Mouse (Mus musculus): Measurements from ENCODE around the gene Ankrd42. TPM values are rescaled to one million over a fixed set of nuclear protein-coding genes. Genes with fewer than 3 reads are reported as not detected.

The Ankrd42 gene
- total RNA-seq (2023; ENCODE audit: inconsistent age): 0.29 to 1.6 TPM (median 0.47 TPM) in 4 replicates

DNA sequence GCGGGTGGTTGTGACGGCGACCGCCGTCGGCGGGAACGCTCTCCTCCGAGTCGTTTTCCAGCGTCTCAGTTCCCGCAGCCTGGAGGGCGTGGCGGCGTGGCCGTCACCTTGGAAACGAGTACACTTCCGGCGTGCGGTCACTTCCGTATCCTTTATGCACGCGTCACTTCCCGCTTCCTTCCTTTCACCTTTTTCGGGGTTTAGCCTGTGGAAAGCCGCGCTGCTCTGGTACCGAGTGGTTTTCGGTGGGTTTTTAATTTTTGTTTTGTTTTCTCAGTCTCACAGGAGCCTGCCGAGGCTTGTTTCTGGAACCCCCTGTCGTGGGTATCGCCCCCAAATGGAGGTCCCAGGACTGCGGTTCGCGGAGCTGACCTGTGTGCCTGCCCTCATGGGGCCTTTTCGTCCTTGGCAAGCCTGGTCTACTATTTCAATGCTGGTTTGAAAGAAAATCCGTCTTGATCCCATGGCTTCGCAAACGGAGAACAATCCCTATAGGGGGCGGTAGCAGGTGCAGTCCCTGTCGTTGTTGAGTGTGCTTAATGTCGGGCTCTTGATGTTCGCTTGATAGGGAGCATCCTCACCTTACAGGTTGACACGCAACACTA is at the start of gene Ankrd42:
Gene Ankrd42, minus strand, starts transcription at position 122 of the 605 bp plus-strand sequence.

DNA sequence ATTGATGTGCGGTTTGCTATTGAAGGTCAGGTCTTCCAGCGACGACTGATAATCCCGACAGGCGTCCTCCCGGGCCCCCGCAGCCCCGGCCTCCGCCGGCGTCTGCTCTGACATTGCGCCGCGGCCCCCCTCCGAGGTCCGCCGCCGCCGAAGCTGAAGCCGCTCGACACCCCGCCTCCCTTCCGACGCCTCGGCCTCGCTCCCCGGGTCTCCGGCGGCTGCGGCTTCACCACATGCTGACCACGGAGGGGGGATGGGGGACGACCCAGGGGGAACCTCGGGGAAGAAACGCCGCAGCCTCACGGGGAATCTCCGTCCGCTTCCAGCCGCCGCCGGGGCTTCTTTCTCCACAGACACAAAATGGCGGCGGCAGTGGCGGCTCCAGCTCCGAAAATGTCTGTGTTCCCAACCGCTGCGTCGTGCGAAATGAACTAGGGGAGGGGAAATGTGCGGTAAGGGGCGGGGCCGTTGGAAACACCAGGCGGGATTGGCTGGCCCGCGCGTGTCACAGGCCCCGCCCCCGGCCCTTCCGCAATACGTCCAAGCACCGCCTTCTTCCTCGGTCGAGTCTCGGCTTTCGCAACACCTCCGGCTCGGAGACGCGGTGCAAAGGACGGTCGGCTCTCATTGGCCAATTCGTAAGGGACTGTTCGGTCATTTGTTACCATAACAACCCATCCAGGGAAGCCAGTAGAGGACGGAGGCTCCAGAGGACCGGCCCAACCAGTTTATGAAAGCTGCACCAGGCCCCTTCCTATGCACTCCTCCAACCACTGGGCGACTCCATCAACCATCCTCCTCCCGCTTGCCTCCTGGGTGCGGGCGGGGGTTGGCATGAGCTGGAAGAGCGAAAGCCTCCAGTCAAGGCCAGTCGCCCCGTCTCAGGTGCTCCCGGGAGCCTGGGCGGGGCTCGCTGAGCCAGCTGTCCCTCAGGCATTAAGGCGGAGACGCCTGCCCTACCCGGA is 32.8 kb upstream of the Ankrd42 start, which contains the start of gene Pcf11:
Gene Pcf11, minus strand, starts transcription at position 428 of the 965 bp plus-strand sequence.

GRCm38 (mm10) chr7:92560986-92561876 is 75.7 kb downstream of the Ankrd42 start, which contains the start of gene Ccdc90b:
Ccdc90b (plus strand) TSS chr7:92561149.

Other genes with a start within 250 kb of the Ankrd42 start
- 5.5 to 8.6 TPM (median 6.1 TPM) in 4 replicates for gene Ccdc90b, start 76.0 kb downstream of the Ankrd42 start, total RNA-seq (2023; ENCODE audit: inconsistent age)
- 265 to 335 TPM (median 311 TPM) in 4 replicates for gene Pcf11, start 32.8 kb upstream of the Ankrd42 start, total RNA-seq (2023; ENCODE audit: inconsistent age)
- gene Rab30, start 104.5 kb upstream of the Ankrd42 start, total RNA-seq (2023; ENCODE audit: inconsistent age): 114 to 142 TPM (median 119 TPM) in 4 replicates
- gene Ddias, start 237.1 kb upstream of the Ankrd42 start, total RNA-seq (2023; ENCODE audit: inconsistent age): 1.2 to 2.8 TPM (median 2.1 TPM) in 4 replicates
- gene Prcp, start 237.3 kb upstream of the Ankrd42 start, total RNA-seq (2023; ENCODE audit: inconsistent age): 42.4 to 52.0 TPM (median 45.2 TPM) in 4 replicates

Measured in B cell, adult (primary cell).